Mouse (Mus musculus): ENCODE measurements around the gene Clec16a.

- TF ChIP-seq CTCF (IDR thresholded peaks at IDR 0.05; ENCODE audit: low read depth) (no peak), EP300 (IDR thresholded peaks at IDR 0.05; ENCODE audit: low read depth) (no peak)
Observed at GRCm38 (mm10) chr16:10777579-10778160, 232.5 kb downstream of the Clec16a start.
